Mouse (Mus musculus) yolk sac, embryonic 10.5 days (tissue): ENCODE results near the gene Tssk4.

Experiments used
- DNase-seq: peaks from one replicate; pipeline ENCODE4 v3.0.0-alpha.2; 2017; ENCODE audit warnings: low spot score

Gene Tssk4

DNA sequence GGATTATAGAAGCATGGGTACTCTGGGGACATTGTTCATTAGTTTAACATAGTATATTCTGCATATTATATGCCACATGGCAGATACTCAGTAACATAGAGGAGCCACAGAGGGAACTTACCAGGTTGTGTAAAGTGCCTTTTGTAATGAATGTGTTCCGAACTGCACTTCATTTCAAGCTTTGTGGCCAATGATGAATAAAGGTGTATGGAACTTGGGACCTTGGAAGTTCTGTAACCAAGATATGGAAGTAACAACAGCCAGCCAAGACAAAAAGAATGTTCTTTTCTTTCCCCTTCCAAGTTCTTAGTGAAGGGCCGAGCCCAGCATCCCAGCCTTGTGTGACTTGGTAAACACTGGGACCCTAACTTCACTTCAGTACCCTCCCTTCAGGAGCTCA, at the start of gene Tssk4:
Gene Tssk4, plus strand, starts transcription at position 301 of the 400 bp plus-strand sequence.
- DNase-seq: no peak

DNA sequence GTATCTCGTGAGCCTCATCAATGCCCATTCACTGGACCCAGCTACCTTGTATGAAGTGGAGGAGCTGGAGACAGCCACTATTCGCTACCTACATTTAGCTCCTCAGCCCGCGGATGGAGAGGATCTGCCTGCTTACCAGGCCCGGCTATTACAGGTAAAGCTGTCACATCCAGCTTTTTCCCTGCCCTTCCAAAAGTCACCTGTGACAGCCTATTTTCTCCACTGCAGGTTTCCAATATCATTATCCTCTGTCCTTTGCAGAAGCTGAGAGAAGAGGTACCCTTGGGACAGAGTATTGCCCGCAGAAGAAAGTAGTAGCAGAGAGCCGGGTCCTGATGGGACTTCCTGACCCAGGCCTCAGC, 46.7 kb upstream of the Tssk4 start, which contains the start of gene Irf9:
Gene Irf9, plus strand, starts transcription at position 301 of the 362 bp plus-strand sequence.
- DNase-seq: no peak

DNA sequence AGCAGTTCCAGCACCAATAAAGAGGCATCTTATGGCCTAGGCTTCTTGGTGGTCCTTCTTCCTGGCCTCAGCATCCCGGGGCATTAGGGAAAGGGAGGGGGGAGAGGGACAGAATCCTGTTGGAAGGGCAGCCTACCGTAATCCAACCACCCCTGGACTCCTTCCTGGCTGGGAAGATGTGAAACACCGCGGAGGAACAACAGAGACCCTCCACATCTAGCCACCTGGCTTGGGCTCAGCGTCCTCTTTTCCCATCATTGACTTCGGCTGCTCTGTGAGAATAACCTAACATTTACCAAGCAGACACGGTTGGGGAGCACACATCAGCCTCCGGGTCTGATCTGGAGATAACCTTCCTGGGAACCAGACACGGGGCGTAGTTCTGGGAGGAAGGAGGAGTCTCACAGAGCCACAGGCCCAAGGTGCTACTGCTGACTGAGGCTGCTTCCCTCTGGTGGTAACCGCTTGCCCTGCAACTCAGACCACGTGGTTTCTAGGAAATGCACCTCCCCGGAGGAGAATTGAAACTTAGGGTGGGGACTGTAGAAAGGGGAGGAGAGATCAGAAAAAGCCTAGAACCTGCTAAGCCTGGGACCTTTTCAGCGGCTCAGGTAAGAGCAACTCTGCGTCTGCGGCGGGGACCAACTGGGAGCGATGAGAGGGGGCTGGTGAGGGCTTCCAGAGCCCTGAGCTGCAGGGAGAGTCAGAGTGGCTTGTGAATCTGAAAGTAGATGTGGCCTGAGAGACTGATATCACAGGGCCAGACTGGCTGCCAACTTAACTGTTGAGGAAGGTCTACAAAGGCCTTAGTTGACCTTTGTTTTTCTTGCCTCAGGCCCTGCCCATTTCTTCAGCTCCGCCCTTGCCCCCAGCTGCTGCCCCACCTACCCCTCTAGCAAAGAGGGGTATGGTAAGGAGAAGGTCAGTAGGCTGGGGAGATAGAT, 46.1 kb upstream of the Tssk4 start:
- peak; percentile 96 for DNase-seq

- DNase-seq: no peak
Measured at GRCm38 (mm10) chr14:55604823-55605222, 45.2 kb upstream of the Tssk4 start.

DNA sequence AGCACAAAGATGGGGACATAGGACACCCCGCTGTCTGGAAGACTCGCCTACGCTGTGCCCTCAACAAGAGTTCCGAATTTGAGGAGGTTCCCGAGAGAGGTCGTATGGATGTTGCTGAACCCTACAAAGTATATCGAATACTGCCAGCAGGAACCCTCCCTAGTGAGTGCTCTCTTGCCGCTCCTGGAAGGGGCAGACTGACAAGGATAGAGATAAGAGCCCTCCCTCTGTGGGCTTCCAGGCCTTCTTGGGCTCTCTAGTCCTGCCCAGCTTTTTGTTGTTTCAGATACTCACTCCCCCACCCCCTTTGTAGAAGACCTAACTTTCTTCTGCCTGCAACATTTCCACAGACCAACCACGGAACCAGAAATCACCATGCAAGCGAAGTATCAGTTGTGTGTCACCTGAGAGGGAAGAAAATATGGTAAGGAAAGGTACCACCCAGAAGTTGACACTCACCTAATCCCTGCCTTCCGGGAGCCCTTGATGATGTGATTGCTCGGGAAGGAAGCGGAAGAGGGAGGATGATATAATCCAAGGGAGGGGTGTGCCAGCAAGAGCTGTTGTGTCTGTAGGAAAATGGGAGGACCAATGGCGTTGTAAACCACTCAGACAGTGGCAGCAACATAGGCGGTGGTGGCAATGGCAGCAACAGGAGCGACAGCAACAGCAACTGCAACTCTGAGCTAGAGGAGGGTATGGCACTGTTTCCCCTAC, 44.1 kb upstream of the Tssk4 start:
- no peak for DNase-seq

DNA sequence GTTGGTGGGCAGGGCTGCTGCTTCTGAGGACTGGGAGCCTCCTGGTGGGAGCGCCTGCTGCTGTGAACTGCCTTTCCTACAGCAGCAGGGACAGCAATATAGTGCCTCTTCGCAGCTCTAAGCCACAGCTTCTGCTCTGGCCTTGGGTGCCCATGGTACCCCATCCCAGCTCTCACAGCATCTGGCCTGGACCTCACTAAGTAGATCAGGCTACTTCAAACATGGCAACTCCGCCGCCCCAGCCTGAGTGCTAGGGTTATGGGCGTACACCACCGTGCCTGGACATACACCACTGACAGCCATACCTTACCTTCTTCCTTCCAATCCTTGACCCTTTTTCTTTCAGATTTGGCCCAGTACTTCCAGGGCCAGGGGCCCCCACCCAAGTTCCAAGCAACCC, 41.6 kb upstream of the Tssk4 start:
- no peak for DNase-seq

- DNase-seq: peak; percentile 44
Measured at GRCm38 (mm10) chr14:55613346-55613745, 36.6 kb upstream of the Tssk4 start.

DNA sequence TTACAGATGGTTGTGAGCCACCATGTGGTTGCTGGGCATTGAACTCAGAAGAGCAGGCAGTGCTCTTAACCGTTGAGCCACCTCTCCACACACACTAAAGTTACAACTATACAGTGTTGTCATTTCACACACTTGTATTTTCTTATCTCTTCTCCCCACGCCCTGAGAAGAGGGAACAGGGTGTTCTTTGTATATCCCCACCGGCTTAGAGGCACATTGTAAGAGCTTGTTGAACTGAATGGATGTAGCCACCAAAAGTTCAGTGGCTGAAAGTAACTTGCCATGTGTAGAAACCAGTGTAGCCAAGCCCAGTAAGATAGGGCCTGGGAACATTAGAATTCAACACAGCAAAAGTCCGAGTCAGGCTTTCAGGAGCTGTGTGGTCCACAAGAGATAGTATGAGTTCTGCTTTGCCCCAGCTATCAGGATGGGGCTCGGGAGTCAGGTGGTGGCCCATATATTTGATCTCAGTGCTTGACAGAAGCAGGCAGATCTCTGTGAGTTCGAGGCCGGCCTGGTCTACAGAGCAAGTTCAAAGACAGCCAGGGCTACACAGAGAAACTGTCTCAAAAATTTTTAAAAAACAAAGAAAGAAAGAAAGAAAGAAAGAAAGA, 35.3 kb upstream of the Tssk4 start:
- DNase-seq: no peak

- peak; percentile 54 for DNase-seq
Measured at GRCm38 (mm10) chr14:55615876-55616275, 34.1 kb upstream of the Tssk4 start.

DNA sequence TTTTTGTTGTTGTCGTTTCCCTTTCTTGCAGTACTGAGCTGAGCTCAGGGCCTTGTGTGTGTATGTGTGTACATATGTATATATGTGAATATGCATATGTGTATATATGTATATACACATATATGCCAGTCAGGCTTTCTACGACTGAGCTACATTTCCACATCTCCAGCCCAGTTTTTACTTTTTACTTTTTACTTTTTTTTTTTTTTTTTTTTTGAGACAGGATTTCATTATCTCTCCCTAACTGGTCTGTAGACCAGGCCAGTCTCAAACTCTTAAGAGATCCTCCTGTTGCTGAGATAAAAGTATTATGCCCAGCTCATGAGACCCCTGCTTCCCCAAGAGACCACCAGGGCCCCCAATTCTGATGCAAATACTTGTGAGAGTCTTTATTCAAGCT, 33.1 kb upstream of the Tssk4 start:
- no peak for DNase-seq

DNA sequence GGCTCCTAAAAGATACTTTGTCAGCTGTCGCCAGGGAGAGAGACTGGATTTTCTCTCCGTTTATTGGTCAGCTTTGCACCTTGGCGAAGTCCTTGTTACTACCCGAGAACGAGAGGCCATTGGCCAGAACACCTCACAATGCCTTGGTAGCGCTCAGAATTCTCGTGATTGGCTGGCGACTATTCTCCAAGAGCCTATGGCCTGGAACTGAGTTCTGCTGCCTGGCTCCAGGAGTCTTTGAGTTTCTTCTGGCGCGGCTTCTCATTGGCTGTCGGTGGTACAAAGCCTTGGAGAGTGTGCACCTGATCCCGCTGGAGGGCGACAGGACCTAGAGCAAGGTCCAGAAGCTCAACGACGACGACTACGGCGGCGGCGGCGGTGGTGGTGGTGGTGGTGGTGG, 32.2 kb upstream of the Tssk4 start, which contains the start of gene Rec8:
Gene Rec8, plus strand, starts transcription at position 216 of the 400 bp plus-strand sequence.
- peak; percentile 87 for DNase-seq

DNA sequence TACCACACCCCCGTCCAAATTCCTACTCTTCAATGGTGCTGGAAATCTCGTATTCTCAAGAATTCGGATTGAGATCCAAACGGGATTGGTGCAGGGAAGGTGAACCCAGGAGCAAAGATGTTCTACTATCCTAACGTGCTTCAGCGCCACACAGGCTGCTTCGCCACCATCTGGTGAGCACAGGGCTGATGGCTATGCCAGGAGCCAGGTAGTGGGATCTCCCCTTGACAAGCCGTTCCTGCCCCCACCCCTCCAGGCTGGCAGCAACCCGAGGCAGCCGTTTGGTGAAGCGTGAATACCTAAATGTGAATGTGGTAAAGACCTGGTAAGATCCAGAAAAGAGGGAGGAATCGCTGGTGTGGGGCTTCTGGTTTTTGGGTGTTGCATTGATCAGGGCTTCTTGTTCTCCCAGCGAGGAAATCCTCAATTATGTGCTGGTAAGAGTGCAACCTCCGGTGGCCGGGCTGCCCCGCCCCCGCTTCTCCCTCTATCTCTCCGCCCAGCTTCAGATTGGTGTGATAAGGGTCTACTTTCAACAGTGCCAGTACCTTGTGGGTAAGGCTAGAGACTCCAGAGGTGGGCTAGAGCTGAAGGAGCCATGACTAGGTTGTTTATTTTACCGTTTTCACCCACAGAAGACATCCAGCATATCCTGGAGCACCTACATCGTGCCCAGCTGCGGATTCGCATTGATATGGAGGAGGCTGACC, 31.3 kb upstream of the Tssk4 start:
- DNase-seq: peak; percentile 19

GRCm38 (mm10) chr14:55628077-55628827, 21.7 kb upstream of the Tssk4 start:
- DNase-seq: no peak

GRCm38 (mm10) chr14:55629312-55629711, 20.7 kb upstream of the Tssk4 start:
- DNase-seq: no peak

DNA sequence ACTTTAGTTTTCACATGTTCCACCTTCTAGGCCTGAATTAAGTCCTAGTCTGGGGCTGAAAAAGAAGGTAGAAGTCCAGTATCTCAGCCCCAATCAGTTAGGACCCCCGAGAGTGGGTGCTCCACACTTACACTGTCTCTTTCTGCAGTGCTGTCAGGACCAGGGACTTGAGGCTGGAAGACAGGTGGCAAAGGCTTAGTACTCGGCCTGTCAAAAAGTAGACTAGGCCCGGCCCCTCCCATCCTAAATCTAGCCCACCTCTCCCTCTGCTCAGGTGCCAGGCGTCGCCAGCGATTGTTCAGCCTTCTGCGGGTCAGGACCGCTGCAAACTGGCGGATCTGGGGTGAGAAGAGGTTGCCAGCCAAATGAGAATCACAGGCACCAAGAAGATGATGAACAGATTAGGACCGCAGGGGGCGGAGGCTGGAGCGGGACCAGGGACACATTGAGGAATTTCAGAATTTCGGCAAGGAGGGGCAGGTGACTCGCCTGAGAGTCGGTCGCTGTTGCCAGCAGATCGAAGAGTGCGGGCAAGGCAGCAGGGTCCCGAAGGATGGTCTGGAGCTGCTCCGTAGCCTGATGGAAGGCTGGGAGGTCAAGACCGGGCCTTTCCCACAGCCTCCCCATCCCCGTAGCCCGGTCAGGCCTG, 15.0 kb upstream of the Tssk4 start:
- DNase-seq: no peak

DNA sequence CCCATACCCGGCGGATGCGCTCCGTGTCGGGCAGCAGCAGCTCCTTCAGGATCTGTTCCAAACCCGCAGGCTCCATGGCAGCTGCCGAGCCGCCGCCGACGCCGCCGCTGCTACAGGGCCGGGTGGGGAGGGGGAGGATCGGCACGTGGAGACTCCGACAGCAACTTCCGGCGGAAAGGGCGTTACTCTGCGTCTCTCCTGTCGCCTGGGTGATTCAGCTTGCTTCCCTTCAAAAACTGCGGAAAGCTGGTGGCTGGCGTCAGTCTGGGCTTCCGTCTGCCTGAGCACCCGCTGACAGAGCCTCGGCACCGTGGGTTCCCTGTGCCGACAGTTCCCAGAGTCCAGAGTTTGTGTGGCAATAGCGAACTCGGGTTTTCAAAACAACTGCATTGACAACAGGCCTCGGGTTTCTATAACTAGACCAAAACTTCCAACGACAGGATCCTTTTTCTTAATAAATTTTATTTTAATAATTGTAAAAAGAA, 14.4 kb upstream of the Tssk4 start, which contains the start of gene Ipo4:
Gene Ipo4, minus strand, starts transcription at position 435 of the 485 bp plus-strand sequence.
- DNase-seq: peak; percentile 87

GRCm38 (mm10) chr14:55637795-55638194, 12.2 kb upstream of the Tssk4 start, which contains the start of gene Gm49378:
Gene Gm49378, minus strand, starts transcription at chr14:55637895.
- no peak for DNase-seq

DNA sequence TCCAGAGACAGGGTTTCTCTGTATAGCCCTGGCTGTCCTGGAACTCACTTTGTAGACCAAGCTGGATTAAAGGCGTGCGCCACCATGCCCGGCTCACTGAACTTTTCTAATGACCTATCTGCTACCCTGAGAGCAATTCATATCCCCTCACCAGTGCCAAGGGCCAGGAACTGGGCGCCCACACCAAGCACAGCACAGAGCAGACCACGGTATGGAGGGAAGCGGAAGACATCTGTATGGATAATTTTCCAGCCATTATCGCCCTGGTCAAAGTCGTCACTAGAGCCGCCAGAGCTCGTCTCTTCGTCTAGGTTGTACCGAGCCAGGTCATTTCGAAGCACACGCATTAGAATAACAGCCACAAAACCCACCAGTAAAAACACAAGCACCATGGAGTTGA, 9.2 kb upstream of the Tssk4 start:
- DNase-seq: no peak

DNA sequence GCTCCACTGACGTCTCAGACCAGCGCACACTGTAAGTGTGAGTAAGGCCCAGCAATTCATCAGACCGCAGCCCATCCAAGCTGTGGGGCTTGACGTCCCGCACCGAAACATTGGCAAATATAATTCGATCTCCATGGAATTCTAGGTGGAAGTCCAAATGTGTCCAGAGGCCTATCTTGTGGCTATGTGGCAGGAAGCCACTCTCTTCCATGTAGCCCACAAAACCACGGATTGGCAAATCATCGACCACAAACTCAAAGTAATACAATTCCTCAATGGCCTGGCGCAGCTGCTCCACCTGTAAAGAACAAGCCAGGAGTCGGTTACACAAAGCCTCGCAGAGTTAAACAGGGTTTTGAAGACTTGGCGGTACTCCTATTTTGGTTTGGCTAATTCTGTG, 8.7 kb upstream of the Tssk4 start:
- DNase-seq: no peak

DNA sequence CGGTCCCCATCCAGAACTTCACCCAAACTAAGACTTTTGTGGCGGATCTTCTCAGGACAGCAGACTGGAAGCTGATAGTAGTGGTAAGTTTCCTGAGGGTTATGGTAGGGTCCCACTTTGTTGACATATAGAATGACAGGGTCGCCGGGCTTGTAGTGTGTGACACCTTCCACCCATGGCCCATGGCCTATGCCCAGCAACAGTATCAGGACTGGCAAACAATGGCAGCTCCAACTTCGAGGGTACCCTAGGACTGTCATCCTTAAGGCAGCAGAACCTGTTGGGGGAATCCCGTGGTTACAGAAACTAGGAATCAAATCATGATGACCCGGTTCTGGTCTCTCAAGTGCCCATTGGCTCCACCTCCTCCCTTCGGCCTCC, 7.3 kb upstream of the Tssk4 start:
- DNase-seq: no peak
